Mouse (Mus musculus) heart, embryonic 15.5 days (tissue): ENCODE data around the gene Wasf3. TPM values are rescaled to one million over a fixed set of nuclear protein-coding genes. Genes with fewer than 3 reads are reported as not detected.

ENCODE experiments used
- ATAC-seq: fragments of 200-750 bp; cut with Nextera tagmentation; replicated peaks from 2 replicates; pipeline ENCODE4 v1.8.0; 2017; ENCODE audit warnings: low read depth, moderate TSS enrichment; ENCODE audit not compliant: insufficient number of reproducible peaks, insufficient read depth, low FRiP score
- H3K27ac ChIP-seq: fragments of 300-500 bp; sonication (generic); 2 replicates; pipeline ENCODE4 v1.5.1; 2015; ENCODE audit warnings: mild to moderate bottlenecking, inconsistent platforms
- H3K27me3 ChIP-seq: fragments of 300-500 bp; sonication (generic); 2 replicates; pipeline ENCODE4 v1.6.1; 2015; ENCODE audit warnings: inconsistent platforms
- H3K36me3 ChIP-seq: fragments of 300-500 bp; sonication (generic); 2 replicates; pipeline ENCODE4 v1.6.1; 2015; ENCODE audit warnings: mild to moderate bottlenecking, inconsistent platforms
- H3K4me1 ChIP-seq: fragments of 300-500 bp; sonication (generic); replicated peaks from 2 replicates; pipeline ENCODE4 v1.6.1; 2015; ENCODE audit warnings: inconsistent platforms
- H3K4me2 ChIP-seq: fragments of 300-500 bp; sonication (generic); 2 replicates; pipeline ENCODE4 v1.6.1; 2015; ENCODE audit warnings: inconsistent platforms, mild to moderate bottlenecking, moderate library complexity
- H3K4me3 ChIP-seq: fragments of 300-500 bp; sonication (generic); 2 replicates; pipeline ENCODE4 v1.5.1; 2015; ENCODE audit warnings: mild to moderate bottlenecking, inconsistent platforms
- H3K9ac ChIP-seq: fragments of 300-500 bp; sonication (generic); 2 replicates; pipeline ENCODE4 v1.6.1; 2015; ENCODE audit warnings: mild to moderate bottlenecking, inconsistent platforms
- H3K9me3 ChIP-seq: fragments of 300-500 bp; sonication (generic); replicated peaks from 2 replicates; pipeline ENCODE4 v1.6.1; 2016; ENCODE audit warnings: inconsistent platforms
- WGBS: fragments of 180-500 bp; shearing (Covaris S2); methylation state at CpG from one replicate; pipeline ENCODE4 v1.1.7; 2015; ENCODE audit warnings: mixed read lengths; 5-methylcytosine and 5-hydroxymethylcytosine counted together
- polyA plus RNA-seq: library from polyadenylated mRNA; unstranded; fragments of >200 nt; fragmentation: Nextera tagmentation; extraction: Ambion mirVana; gene quantifications from 2 replicates; pipeline ENCODE4 v1.2.1, GENCODE M21; 2015

Wasf3 gene
- polyA plus RNA-seq, 1 experiment from 2014 or later = 0.11 TPM

DNA sequence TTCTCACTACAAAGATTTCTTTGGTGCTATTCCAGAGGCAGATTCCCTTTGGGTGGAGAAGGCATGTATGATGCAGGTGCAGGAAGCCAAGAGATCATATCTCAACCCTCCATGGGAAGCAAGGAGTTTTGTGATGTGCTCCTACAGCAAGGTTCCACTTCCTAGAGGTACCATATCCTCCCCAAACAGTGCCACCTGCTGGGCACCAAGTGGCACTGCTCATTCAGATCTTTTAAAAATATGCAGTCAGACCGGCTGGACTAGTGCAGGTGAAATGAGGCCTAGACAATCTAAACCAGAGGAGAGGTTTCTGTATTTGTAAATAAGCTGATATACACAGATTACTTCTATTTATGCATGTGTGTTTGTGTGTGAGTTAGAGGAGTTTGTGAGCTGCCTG, 35.3 kb downstream of the Wasf3 start:
- peaks cover 78% of the 10 kb centered on the region for H3K27me3 ChIP-seq

DNA sequence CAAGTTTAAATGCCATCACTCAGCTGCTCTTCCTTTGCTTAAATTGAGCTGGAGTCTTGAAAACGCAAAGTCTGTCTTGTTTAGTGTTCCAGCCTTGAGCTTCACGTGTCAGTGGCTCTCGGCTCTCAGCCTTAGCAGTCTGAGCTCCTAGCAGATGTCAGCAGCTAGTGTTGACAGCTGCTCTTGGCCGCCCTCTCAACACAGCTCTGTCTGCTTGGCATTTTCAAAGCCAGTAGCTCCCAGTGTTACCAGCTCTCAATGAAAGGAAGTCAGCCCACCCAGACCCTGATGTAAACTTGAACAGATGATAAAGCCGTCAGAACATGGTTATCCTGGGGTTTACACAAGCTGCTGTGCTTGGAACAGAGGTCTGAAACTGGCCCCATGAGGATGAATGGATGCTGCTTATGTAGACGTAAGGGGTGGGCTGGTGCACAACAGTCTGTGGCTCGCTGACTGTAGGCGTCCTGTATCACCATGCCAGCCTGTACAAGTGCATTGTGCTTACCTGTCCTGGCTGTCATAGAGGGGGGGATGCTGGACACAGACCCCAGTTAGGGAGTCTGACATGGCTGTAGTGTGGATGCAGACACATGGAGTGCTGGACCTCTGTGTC, 40.0 kb downstream of the Wasf3 start:
- peak; percentile 82 for ATAC-seq
- peaks cover 85% of the 10 kb centered on the region for H3K27me3 ChIP-seq
- H3K27ac ChIP-seq = no peak overlapping the region
- no peak overlapping the region for H3K4me2 ChIP-seq
- 27% methylated on average over 8 of the region's 8 CpGs for WGBS
- peaks cover 15% of the 10 kb centered on the region for H3K4me1 ChIP-seq
- no peak overlapping the region for H3K9ac ChIP-seq
- no peaks in the 10 kb centered on the region for H3K36me3 ChIP-seq
- H3K9me3 ChIP-seq = no peaks in the 10 kb centered on the region
- no peak overlapping the region for H3K4me3 ChIP-seq

More for the DNA sequence above, 35.3 kb downstream of the Wasf3 start:
- no peak overlapping the region for H3K9ac ChIP-seq
- H3K27ac ChIP-seq = no peak overlapping the region
- no peak overlapping the region for H3K4me2 ChIP-seq
- peaks cover 8% of the 10 kb centered on the region for H3K4me1 ChIP-seq
- H3K9me3 ChIP-seq = no peaks in the 10 kb centered on the region
- no peaks in the 10 kb centered on the region for H3K36me3 ChIP-seq
- ATAC-seq = no peak
- H3K4me3 ChIP-seq = no peak overlapping the region
- 54% methylated on average over 1 of the region's 1 CpGs for WGBS

DNA sequence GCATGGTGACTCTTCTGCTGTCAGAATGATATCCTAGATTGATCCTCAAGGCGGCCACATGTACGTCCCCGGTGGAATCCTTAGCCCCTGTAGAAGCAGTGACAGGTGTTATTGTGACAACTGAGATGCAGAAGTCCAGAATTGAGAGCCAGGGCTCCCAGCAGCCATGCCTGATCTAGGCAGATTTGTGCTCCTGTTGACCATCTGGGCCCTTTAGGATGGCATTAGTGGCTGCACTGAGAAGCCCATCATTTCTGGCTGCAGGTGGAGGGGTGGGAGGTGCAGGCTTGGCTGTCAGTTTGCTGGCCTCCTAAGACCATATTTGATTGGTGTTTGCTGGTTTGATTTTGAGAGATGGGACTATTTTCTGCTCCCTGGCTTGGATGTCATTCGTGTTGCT, 40.9 kb downstream of the Wasf3 start:
- Histone ChIP-seq H3K9ac (no peak overlapping the region), H3K36me3 (no peaks in the 10 kb centered on the region), H3K27me3 (peaks cover 88% of the 10 kb centered on the region), H3K4me1 (peaks cover 15% of the 10 kb centered on the region), H3K4me3 (no peak overlapping the region), H3K9me3 (no peaks in the 10 kb centered on the region), H3K4me2 (no peak overlapping the region), H3K27ac (no peak overlapping the region)
- no peak for ATAC-seq
- 87% methylated on average over 4 of the region's 4 CpGs for WGBS

DNA sequence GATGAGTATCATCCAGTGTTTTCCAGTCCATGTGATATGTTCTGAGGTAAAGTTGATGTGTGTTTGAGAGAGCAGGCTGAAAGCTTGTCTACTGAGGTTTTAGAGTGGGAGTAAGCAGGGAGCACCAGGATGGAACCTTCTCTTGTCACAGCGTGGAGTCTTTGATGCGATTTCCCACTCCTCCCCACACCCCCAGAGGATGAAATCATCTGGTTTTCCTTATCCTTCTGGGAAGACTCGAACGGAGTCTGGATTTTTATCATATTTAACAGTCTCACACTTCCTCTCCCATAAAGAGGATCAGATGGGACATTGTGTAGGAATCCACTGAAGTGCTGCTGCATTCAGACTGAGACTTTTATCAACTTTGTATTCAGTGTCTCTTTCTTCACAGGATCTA, 43.3 kb downstream of the Wasf3 start:
- Histone ChIP-seq H3K27ac (no peak overlapping the region), H3K9ac (no peak overlapping the region), H3K27me3 (peaks cover 90% of the 10 kb centered on the region), H3K4me3 (no peak overlapping the region), H3K4me2 (no peak overlapping the region), H3K9me3 (no peaks in the 10 kb centered on the region), H3K36me3 (no peaks in the 10 kb centered on the region), H3K4me1 (peaks cover 15% of the 10 kb centered on the region)
- no peak for ATAC-seq
- 48% methylated on average over 4 of the region's 4 CpGs for WGBS

DNA sequence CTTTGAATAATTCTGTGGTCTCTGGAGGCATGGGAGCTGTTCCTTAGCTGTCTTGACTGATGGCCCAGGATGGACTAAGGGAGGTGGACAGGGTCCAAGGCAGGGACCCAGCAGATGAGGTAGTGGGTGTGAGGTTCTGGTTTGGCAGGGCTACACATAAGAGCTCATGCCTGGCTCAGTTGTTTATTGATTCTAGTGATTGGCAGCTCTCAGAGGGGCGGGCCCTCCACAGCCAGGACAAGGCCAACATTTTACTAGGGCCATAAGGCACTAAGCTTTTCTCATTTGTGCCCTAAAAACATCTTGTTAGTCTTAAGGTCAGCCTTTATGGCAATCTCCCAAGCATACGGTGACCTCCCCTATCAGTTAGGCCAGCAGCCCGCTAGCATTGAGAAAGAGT, 47.0 kb downstream of the Wasf3 start:
- Histone ChIP-seq H3K9me3 (no peaks in the 10 kb centered on the region), H3K4me3 (no peak overlapping the region), H3K9ac (no peak overlapping the region), H3K27ac (no peak overlapping the region), H3K27me3 (peaks cover 69% of the 10 kb centered on the region), H3K4me2 (no peak overlapping the region), H3K4me1 (no peaks in the 10 kb centered on the region), H3K36me3 (no peaks in the 10 kb centered on the region)
- WGBS = 79% methylated on average over 3 of the region's 3 CpGs
- ATAC-seq = no peak

DNA sequence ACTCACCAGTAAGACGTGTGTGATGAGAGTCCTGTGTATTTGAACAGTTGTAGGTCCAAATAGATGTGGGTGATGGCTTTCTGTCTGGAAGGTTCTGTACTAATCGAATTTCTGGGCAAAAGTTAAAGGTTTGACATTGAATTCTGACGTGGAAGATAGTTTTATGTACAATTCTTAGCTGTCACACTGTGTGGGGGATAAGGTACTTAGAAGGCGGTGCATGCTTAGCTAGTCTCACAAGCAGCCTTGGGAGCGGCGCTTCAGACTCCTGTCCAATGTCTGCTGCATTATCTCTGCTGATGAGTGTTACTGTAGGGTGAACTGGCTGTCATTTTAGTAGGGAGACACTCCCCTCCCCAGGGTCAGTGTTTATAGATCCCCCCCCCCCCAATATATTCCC, 47.7 kb downstream of the Wasf3 start:
- peaks cover 62% of the 10 kb centered on the region for H3K27me3 ChIP-seq
- ATAC-seq = no peak
- H3K4me3 ChIP-seq = no peak overlapping the region
- H3K4me1 ChIP-seq = no peaks in the 10 kb centered on the region
- WGBS = 51% methylated on average over 6 of the region's 6 CpGs
- H3K4me2 ChIP-seq = no peak overlapping the region
- no peaks in the 10 kb centered on the region for H3K9me3 ChIP-seq
- H3K36me3 ChIP-seq = no peaks in the 10 kb centered on the region
- no peak overlapping the region for H3K9ac ChIP-seq
- no peak overlapping the region for H3K27ac ChIP-seq

DNA sequence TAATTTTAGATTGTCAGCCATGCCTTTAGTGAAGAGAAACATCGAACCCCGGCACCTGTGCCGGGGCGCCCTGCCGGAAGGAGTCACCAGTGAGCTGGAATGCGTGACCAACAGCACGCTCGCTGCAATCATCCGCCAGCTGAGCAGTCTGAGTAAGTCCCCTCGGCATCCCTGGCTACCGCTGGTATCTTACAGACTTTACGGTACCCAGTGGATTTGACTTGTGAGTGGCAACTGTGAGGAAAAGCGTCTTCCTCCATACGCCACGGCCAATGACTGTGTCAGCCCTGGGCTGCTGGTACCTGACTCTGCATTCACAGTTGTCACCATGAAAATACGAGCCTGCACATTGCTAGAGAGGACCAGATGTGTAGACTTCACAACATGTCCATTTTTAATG, 50.5 kb downstream of the Wasf3 start:
- no peak for ATAC-seq
- no peak overlapping the region for H3K4me3 ChIP-seq
- H3K4me1 ChIP-seq = no peaks in the 10 kb centered on the region
- H3K9me3 ChIP-seq = no peaks in the 10 kb centered on the region
- no peak overlapping the region for H3K27ac ChIP-seq
- H3K9ac ChIP-seq = no peak overlapping the region
- peaks cover 35% of the 10 kb centered on the region for H3K27me3 ChIP-seq
- H3K4me2 ChIP-seq = no peak overlapping the region
- WGBS = 90% methylated on average over 16 of the region's 16 CpGs
- H3K36me3 ChIP-seq = no peaks in the 10 kb centered on the region

DNA sequence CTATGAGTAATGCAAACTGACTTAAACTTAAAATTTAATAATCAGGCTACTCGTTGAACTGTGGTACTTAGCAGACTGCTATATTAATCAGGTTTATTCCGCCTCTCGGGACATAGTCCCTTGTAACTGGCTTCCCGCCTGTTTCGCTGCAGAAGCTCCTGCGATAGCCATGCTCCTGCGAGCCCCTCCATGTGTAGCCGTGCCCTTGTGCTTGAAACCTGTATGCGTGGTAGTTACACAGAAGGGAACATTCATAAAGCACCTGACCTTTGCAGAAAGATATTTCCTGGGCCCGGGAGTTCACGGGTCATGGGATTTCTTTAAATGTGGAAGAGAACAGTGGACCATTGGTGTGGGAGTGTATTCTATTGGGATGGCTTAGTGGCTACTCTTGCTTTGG, 52.0 kb downstream of the Wasf3 start:
- no peak overlapping the region for H3K4me2 ChIP-seq
- H3K9me3 ChIP-seq = no peaks in the 10 kb centered on the region
- H3K4me3 ChIP-seq = no peak overlapping the region
- peaks cover 20% of the 10 kb centered on the region for H3K27me3 ChIP-seq
- 89% methylated on average over 11 of the region's 11 CpGs for WGBS
- no peaks in the 10 kb centered on the region for H3K36me3 ChIP-seq
- ATAC-seq = no peak
- no peaks in the 10 kb centered on the region for H3K4me1 ChIP-seq
- H3K27ac ChIP-seq = no peak overlapping the region
- no peak overlapping the region for H3K9ac ChIP-seq

DNA sequence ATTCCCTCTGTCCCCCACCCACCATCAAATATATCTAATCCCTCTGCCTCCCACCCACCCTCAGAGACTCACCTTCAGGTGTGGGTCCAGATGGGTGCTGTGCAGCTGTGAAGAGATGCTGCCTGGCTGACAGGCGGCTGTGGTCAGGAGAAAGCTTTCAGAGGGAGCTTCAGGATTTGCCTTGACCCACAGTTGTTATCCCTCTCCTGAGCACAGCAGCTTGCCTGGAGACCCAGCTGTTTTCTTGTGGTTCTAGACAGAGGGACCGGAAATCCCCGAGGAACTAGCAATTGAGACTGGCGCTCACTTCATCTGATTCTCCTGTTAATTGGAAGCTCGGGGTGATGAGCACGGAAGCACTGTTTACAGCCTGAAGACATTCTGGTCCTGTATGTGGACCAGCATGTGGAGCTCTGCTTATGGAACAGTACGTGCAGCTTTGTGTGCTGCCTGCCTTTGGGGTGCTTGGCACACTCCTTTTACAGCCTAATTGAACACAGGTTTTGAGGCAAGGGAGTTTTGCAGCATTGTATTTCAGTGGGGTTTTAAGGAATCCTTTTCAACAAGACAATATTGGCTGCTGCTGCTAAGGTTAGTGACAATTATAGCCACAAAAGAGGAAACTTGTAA, 54.5 kb downstream of the Wasf3 start:
- 88% methylated on average over 7 of the region's 7 CpGs for WGBS
- Histone ChIP-seq H3K9me3 (no peaks in the 10 kb centered on the region), H3K4me3 (no peak overlapping the region), H3K36me3 (no peaks in the 10 kb centered on the region), H3K27me3 (0 out of 2 replicates have a peak, but pooled peaks cover 3% of the 10 kb centered on the region), H3K4me2 (no peak overlapping the region), H3K4me1 (no peaks in the 10 kb centered on the region), H3K27ac (no peak overlapping the region), H3K9ac (no peak overlapping the region)
- no peak for ATAC-seq

DNA sequence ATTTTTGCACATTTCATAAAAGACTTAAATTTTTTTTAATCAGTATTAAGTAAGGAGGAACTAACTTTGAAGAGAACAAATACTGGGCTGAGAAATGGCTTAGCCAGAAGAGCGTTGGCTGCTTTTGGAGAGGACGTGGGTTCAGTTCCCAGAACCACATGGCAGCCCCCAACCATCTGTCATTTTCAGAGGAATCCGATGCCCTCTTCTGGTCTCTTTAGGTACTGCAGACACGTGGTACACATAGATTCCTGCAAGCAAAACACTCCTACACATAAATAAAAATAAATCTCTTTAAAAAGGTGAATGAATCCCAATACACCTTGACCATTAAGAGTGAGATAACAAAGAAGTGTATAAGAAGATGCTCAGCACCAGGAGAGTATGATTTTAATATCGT, 55.5 kb downstream of the Wasf3 start:
- 0 out of 2 replicates have a peak, but pooled peaks cover 1% of the 10 kb centered on the region for H3K27me3 ChIP-seq
- H3K9ac ChIP-seq = no peak overlapping the region
- no peaks in the 10 kb centered on the region for H3K36me3 ChIP-seq
- 83% methylated on average over 5 of the region's 5 CpGs for WGBS
- no peaks in the 10 kb centered on the region for H3K9me3 ChIP-seq
- no peak overlapping the region for H3K4me3 ChIP-seq
- no peak overlapping the region for H3K4me2 ChIP-seq
- H3K4me1 ChIP-seq = no peaks in the 10 kb centered on the region
- no peak overlapping the region for H3K27ac ChIP-seq
- no peak for ATAC-seq

DNA sequence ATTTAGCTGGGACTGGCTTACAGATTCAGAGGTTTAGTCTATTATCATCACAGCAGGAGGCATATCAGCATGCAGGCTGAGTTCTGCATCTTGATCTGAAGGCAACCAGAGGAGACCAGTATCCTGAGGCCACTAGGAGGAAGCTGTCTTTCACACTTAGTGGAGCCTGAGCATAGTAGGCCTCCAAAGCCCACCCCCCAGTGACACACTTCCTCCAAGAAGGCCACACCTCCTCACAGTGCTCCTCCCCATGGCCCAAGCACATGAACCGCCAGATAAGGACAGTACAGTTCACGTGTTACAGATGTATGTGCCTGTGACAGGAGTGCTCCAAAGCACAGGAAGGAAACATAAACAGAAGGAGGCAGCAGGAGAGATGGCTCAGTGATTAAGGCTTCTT, 58.0 kb downstream of the Wasf3 start:
- Histone ChIP-seq H3K9ac (no peak overlapping the region), H3K36me3 (no peaks in the 10 kb centered on the region), H3K9me3 (no peaks in the 10 kb centered on the region), H3K27me3 (no peaks in the 10 kb centered on the region), H3K4me1 (no peaks in the 10 kb centered on the region), H3K27ac (no peak overlapping the region), H3K4me3 (no peak overlapping the region), H3K4me2 (no peak overlapping the region)
- ATAC-seq = no peak
- WGBS = 65% methylated on average over 2 of the region's 2 CpGs

DNA sequence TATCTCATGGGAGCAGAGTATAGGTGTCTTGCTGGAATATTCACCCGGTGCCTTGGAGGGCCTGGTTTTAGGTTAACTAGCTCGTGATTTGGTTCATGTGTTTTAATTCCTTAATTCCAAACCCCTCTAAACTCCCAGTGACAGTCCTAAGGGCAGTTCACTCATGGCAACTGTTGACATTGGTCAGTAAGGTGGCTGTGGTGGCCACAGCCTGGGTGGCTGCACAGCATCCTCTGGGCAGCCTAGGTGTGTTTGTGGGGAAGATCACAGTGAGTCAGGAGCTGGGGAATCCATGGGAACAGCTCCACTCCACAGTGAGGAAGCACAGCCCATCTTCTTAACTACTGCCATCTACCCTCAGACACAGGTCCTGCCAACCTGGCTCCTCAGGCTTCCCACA, 61.8 kb downstream of the Wasf3 start:
- WGBS = 60% methylated on average over 2 of the region's 2 CpGs
- no peak for ATAC-seq
- Histone ChIP-seq H3K4me2 (no peak overlapping the region), H3K9ac (no peak overlapping the region), H3K27ac (no peak overlapping the region), H3K9me3 (no peaks in the 10 kb centered on the region), H3K4me3 (no peak overlapping the region), H3K27me3 (no peaks in the 10 kb centered on the region), H3K4me1 (no peaks in the 10 kb centered on the region), H3K36me3 (no peaks in the 10 kb centered on the region)
